10 mouse cellular contexts compared by ENCODE assay signal in the genomic region with DNA sequence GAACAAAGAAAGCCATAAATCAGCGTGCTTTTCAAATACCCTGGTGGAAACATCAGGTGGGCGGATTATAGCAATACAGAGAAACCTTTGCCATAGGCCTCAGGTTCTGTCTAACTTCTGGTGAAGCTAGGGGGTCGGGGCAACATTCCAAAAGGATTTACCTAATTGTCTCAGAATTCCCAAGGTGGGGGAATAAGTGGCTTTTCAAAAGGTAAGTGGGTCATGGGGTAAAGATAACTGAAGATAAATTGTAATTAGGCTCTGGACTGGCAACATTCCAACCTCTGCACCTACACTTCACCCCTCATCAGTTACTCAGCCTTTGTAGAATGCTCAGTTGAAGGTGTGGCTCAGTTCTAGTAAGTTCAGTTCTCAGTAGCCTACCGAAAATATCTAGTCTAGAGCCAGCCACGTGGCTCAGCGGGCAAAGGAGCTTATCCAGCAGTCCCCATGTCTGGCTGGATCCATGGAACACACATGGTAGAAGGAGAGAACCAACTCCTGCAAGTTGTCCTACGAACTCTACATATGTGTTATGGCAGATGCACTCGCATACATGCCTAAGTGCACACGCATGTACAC.
"Had no signal": no experiment of that assay in that cellular context is flagged by ENCODE, and none has a peak within 500 bp of the region (broad histone marks: within the 10 kb centered on the region; RNA-seq: fewer than 3 reads in every experiment).

No protein-coding gene starts in this region.

- ATAC-seq: midbrain, embryonic 13.5 days had no signal

- H3K9me3 ChIP-seq: hindbrain, embryonic 15.5 days; kidney, embryonic 15.5 days; limb, embryonic 13.5 days; liver, embryonic 13.5 days; midbrain, embryonic 13.5 days had no signal

- H3K27me3 ChIP-seq: hindbrain, embryonic 15.5 days; kidney, embryonic 15.5 days; limb, embryonic 13.5 days; liver, embryonic 13.5 days; midbrain, embryonic 13.5 days had no signal

- H3K36me3 ChIP-seq: hindbrain, embryonic 15.5 days; kidney, embryonic 15.5 days; limb, embryonic 13.5 days; liver, embryonic 13.5 days; midbrain, embryonic 13.5 days had no signal

- H3K4me3 ChIP-seq: hindbrain, embryonic 15.5 days; kidney, embryonic 15.5 days; limb, embryonic 13.5 days; liver, embryonic 13.5 days; midbrain, embryonic 13.5 days had no signal

- DNase-seq: kidney, adult 2 months; kidney, postnatal 14 days; left cerebral cortex, postnatal 4 days; liver, embryonic 13.5 days; right cerebral cortex, adult 18-20 months; thymus, postnatal 14 days had no signal

- H3K4me1 ChIP-seq: limb, embryonic 13.5 days; liver, embryonic 13.5 days had no signal

- H3K27ac ChIP-seq: hindbrain, embryonic 15.5 days; kidney, embryonic 15.5 days; limb, embryonic 13.5 days; liver, embryonic 13.5 days; midbrain, embryonic 13.5 days had no signal

- H3K4me2 ChIP-seq: hindbrain, embryonic 15.5 days; kidney, embryonic 15.5 days; limb, embryonic 13.5 days; liver, embryonic 13.5 days; midbrain, embryonic 13.5 days had no signal

- H3K9ac ChIP-seq: hindbrain, embryonic 15.5 days; kidney, embryonic 15.5 days; limb, embryonic 13.5 days; liver, embryonic 13.5 days; midbrain, embryonic 13.5 days had no signal
